Mouse (Mus musculus) megakaryocyte progenitor cell, adult 5-6 weeks (primary cell): Measurements from ENCODE around the gene Senp1. TPM values are rescaled to one million over a fixed set of nuclear protein-coding genes. Genes with fewer than 3 reads are reported as not detected.
A peak's percentile ranks its signal among the peaks of the same experiment; 100 is the strongest.

Source experiments
- ATAC-seq: replicated peaks from 2 replicates; pipeline ENCODE4 v1.8.0; 2016; ENCODE audit warnings: mild to moderate bottlenecking, moderate TSS enrichment, inconsistent platforms; ENCODE audit not compliant: poor library complexity
- total RNA-seq, 2 experiments: library from RNA; stranded (forward) in 1 of 2; stranded (reverse) in 1 of 2; fragments of 157-497, 149-512 nt in 1 of 2; fragments of 200-1000 nt in 1 of 2; gene quantifications; 2 replicates each; pipeline versions ENCODE4 v1.2.3 to v1.2.4; 2015 to 2017

The Senp1 gene
- total RNA-seq, 2 experiments from 2014 or later, result 57.6 to 60.2 TPM

DNA sequence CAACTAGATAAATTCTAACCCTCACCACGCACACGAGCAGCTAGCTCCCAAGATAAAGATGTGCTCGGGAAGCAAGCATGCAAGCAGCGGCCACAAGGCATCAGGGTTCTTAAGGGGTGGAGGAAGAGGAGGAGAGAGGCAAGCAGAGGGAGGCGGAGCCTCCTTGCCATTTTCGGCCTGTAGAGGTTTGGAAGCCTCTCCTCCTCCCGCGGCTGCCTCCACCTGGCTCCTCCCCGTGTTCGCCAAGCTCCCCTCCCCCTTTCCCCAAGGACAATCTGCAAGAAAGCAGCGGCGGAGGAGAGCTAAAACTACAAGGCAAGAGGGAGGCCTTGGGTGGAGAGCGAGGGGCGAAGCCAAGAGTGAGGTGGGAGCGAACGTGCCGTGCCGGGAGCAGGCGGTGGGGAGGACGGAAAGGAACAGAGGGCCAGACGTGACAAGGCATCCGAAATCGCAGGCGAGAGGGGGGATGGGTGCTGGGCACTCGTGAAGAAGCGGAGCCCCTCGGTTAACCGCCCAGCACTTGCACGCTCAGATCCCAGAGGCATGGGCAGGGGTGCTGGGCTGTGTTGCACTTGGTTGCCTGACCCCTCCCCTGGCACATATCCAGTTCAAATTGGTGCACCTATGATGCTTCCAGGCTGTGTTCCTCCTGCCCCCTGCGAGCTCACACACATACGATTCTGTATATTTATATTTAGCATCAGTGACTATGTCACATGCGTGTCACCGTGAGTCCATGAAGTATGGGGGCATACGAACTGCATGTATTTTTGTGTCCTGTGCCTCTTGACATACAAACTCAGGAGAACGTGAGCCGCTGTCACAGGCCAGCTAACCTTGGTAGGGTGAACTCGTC, 15.0 kb upstream of the Senp1 start:
- ATAC-seq, result peak; percentile 91

DNA sequence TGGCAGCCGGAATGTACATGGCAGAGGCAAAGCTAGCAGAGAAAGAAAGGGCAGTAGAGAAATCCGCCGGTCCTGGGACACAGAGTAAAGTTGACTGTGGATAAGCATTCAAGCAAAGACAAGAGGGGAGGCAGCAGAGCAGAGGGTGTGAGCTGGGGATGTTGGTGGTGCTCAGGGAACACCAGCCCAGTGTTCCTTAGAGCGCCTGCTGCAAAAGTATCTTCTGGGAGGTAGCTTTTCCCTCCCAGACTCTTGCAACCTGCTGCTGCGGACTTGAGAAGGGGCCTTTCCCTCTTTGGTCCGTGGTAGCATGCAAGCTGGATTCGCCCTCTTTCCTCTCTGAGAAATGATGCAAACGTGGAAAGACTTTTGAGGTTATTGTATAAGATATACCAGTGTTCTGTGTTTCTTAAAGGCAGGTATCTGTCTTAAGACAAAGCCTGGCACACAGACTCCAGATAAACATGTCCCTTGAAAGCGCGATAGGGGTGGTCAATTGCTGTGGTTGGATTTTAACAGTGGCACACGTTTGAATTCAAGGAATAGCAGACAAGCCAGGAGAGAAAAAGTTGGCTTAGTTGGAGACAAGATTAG, 14.3 kb upstream of the Senp1 start:
- ATAC-seq, result peak; percentile 26

DNA sequence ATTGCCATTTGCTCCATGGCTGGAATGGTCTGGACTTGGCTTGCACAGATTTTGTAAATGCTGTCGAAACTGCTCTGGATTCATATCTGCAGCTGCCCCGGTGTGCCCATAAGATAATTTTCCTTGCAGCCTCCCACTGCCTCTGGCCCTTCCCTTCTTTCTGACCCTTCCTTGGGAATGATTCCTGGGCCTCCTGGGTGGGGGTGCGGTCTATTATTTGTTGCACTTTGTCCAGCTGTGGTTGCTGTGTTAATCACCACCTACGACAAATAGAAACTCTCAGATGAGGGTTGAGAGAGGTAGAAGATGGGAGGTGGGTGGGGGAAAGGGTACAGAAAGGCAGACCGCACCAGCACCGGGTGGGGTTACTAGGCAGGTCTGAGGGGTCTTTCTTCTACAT, 13.7 kb upstream of the Senp1 start:
- ATAC-seq, result no peak

DNA sequence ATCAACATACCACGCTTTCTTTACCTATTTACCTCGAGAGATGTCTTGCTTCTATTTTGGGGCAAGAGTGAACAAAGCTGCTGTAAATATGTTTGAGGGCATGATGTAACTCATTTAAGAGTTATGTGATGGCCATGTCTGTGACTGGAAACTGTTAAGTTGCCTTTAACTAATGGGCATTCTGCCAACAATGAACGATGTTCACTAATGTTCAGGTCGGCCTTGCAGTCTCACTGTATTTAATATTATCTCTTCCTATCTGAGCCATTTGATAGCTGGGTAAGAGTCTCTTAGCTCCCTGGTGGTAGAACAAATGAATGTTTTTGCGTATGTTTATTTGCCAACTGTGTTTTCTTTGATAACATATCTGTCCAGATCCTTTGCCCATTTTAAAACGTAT, 13.0 kb upstream of the Senp1 start:
- ATAC-seq, result peak; percentile 15

DNA sequence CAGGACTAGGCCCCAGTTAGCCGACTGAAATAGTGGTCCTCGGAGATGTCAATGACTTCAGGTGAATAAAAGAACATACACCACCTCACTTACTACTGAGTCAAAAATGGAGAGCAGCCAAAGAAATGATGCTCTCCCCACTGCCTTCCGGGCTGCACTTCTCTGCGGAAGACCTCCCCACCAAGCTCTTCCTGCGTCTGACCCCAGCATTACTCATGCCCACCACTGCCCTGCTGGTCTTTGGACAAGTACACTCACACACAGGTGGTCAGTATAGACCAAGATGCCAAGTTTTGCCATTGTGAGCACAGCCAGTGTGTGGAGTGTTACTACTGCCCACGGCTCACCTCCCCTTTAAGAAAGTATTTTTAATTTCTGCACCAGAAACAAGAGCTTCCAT, 8.9 kb upstream of the Senp1 start:
- ATAC-seq, result no peak

DNA sequence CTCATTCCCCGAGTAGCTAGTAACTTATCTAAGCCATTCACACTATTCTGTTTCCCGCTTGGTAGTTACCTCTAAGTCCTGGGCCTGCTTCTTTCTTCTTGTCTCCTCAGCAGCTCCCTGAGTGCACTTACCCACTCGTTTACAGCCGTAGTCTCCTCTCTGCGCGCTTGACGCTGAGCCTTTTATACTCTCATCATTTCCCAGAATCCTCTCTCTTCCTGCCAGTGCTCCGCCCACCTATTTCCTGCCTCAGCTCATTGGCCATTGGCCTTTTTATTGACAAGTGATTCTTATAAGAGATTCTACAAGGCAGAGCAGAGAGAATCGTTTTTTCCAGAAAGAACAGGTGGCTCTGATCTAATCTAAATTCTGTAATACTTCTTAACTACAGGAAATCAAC, 5.0 kb upstream of the Senp1 start:
- ATAC-seq, result no peak

DNA sequence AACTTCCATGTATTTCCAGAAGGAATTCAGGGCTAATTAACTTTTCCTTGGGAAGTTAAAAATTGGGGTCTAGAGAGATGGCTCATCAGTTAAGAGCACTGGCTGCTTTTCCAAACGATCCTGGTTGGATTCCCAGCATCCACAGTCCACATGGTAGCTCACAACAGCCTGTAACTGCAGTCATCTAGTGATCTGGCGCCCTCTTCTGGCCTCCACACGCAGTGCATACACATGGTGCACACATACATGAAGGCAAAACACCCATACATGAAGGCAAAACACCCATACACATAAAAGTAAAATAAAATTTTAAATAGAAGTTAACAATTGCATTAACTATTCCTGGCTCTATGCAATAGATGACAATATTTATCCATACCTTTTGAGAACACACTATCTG, 3.4 kb upstream of the Senp1 start:
- no peak for ATAC-seq

DNA sequence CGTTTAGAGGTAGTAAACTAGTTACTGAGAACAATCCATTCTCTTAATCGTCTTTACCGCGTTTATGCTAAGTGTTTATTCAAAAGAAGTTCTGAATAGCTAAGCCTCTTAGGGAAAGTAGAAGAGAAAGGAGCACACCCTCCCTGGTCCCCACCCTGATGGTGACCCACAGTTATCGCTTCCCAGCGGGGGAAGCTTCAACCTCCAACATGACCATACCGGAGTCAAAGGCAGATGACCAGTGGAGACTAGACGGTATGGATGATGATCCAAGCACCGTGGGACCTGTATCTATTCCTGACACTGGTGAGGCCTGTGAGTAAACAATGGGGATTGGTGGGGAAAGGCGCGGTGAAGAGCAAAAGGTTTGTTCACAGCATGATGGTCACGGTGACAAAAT, 1.4 kb upstream of the Senp1 start:
- ATAC-seq, result no peak

DNA sequence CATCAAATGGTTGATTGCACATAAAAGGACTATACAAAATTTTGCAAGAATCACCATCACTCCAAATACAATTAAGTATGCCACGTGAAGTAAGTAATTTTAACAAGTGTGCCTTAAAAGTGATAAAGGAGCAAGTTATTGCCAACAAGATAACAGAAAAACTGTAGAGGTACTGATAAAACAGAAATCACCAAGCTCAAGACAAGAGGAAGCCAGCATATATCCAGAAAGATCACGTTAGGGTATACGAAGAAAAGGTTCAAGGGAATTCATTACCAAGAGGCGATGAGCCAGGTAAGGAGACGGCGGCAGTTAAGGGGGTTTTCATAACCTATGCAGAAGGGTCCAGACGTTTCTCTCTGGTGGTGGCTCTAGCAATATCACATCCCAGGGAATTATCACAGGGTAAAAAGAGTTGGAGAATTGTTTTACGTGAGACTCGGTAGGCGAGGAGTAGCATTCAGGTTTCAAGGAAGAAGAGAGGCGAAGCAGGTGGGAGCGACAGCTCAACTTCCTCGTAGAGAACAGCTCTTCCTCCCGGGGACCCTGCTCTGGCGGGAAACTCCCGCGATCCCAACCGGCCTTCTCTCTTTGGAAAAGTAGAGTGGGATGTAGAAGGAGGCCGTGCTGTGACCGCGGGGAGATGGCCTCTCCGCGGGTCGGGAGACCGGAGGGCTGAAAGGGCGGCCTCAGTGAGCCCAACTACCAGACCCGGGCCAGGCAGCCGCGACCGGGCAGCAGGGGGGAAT, 998 bp downstream of the Senp1 start, which contains the start of gene Pfkm:
Gene Pfkm, plus strand, starts transcription at position 218 of the 749 bp plus-strand sequence.
- ATAC-seq, result 0 out of 2 replicates have a peak, but pooled peaks have one; percentile 4

DNA sequence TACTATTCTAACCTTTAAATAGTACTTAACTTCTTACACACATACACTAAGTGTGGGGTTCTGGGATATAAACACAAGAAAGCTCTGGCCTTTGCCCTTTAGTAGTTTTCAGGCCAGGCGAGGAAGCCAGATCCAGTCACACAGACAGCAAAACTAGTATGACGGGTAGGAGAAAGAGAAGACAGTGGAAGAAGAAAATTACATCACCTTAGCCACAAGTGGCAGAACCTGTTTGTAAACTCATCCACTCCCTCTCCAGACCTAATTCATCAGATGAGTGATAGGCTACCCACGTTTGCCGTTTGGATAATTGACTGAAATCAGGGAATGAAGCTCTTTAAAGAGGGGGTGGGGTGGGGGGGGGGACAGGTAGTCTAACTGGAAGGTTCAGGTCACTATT, 1.7 kb downstream of the Senp1 start:
- ATAC-seq, result no peak

DNA sequence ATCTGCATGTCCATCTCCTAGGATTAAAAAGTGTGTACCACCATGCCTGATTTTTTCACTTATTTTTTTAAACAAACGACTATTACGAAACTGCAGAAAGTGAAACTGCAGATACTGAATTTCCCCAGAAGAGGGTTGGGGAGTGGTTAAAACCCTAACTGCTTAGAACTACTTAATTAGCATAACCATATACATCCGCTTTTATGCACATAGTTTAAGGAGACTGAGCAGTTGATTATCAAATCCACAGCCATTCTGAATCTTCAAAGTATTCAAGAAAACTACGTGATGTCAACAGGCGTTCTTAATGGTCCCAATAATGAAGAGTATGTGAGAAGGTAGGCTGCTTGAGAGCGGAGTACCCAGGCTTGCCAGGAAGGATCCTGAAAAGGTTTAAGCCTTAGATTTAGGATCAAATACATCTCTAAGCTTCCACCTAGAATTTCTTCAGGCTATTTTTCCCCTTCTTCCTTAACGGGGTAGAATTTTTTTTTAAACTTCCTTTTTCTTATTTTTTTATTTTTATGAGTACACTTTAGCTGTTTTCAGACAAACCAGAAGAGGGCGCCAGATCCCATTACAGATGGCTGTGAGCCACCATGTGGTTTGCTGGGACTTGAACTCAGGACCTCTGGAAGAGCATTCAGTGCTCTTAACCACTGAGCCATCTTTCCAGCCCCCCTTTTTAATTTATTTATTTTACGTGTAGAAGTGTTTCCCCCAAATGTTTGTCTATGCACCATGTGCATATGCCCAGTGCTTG, 3.9 kb downstream of the Senp1 start:
- peak; percentile 47 for ATAC-seq

DNA sequence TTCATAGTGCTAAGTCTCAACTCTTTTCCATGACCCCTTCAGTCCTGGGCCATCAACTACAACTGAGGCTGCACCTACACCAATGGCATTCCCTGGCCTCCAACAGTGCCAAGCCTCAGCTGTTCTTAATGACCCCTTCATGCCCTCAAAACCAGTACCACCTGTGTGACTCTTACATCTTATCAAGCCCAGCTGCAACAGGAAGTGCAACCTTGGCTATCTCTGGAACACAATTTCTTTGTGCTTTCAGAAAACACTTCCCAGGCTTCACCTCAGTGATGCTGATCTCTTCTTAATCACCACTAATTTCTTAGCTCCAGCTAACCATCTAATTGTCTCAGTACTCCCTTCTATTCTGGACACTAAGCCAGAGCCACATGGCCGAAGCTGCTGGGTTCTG, 4.7 kb downstream of the Senp1 start:
- no peak for ATAC-seq

DNA sequence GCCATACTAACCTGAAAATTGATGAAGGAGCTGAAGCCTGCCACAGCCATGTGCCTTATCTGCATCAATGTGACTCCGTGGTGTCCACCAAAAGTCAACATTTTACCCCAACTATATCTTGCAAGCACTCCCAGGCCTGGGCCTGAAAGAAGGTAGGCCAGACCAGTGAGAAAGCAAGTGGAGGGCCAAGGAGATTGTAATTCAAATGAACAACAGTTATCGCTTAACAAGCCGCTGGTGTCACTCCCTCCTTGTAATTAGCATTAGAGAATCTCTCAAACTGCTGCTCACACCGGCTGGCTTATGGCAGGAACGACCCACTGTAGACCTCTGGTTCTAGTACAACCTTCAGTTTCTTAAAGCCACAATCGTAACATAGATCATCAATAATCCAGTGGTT, 16.6 kb downstream of the Senp1 start:
- no peak for ATAC-seq

DNA sequence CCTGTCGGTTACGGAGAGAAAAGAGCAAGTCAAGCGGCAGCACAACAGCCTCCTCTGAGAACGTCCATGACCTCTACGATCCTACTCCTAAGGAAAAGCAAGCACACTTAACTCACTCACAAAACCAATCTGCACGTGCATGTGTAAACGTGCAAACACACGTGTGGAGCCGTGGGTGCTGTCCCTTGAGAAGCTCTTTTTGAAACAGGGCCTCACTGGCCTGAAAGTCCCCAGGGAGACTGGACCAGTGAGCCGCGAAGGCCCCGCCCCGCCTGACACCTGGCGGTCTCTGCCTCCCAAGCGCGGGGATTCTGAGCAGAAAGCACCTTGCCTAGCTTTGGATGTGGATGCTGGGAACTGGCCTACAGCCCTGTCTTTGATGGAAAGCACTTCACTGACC, 18.5 kb downstream of the Senp1 start:
- no peak for ATAC-seq

DNA sequence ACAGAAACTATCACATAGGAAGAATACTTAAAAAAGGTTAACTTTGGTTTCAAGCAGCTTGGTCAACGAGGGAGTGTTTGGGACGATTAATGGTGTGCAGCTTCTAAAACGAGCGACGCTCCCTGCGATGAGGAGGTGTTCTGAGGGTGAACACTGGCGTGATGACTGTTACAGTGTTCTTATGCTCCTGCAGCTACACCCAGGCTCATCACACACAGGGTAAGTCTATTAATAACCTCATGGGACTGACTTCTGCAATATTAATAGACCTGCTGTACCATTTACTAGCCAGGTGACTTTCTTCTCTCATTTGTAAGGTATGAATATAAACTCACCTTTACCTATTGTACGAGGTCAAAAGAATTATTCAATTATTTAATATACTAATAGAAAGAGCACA, 19.0 kb downstream of the Senp1 start:
- no peak for ATAC-seq

DNA sequence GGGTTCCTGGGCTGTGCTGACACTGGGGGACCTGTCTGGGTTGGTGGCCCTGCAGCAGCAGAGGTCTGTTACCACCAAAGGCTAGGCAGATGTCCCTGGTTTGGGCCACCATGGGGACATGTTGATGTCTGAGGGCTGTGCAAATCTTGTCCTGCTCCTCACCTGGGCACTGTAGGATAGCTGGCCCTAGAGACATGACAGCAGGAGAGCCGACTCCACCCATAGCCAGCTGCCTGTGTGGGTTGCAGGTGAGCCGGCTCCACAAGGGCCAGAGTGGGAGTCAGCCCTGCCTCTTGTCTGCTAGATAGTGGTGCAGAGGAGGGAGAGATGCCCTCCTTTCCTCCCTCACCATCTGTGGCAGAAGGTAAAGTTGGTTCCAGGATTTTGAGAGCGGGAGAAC, 23.2 kb downstream of the Senp1 start:
- ATAC-seq, result no peak

DNA sequence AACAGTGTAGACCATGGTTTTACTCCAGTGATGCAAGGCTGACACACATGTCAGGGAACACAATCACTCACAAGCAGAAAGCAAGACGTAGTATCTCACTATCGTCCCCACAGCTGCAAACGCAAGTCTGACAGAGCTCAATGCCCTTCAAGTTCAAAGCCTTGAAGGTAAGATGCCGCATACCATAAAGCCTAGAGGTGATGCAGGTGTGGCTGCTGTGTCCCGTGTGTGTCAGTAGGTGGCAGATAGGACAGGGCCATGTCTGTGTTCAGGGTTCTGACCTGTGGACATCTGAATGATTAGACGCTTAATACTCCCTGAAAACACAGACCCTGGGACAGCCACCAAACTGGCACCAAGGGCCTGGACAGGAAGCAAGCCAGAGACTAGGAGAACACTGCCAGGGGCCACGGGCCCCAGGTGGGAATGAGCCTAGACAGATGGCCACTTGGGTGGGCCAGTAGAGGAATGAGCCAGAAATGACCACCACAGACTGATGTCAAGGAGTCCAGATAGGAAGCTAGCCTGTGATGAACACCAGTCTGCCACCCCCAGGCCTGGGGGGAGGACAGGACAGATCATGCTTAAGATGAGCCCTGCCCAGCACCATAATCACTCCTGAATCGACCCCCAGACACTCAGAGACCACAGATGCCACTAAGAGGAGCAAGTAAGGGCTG, 23.8 kb downstream of the Senp1 start:
- no peak for ATAC-seq

DNA sequence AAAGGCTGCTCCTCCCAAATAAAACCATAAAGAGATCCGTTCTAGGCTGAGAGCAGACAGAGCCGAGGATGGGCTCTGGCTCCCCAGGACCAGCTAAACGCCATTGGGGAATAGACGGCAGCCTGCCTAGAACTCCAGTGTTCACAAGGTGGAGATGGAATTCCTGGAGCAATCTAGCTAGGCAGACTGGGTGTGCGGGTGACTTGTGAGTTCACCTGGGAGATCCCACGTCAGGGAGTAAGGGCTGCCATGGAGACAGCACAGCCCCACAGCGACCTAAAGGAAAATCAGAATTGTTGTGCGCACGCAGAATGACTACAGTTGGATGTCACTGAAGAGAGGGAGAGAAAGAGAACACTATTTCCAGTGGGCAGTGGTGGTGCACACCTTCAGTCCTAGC, 25.0 kb downstream of the Senp1 start:
- no peak for ATAC-seq

DNA sequence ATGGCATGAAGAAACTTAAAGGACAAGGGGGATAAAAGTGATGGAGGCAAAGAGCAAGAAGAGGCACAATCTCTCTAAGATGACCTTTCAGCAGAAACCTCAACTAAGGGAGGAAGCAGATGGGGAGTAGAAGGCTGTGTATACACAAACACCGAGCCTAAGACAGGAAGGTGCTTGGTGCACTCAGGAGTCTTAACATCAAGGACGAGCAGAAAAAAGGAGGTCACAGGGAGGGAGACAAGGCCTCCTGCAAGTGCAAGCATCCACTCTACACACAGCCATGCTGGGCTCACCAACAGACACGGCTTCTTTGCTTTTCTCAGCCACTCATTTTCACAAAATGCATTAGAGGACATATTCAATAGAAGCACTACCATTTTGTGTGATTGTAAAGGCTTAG, 26.1 kb downstream of the Senp1 start:
- no peak for ATAC-seq

DNA sequence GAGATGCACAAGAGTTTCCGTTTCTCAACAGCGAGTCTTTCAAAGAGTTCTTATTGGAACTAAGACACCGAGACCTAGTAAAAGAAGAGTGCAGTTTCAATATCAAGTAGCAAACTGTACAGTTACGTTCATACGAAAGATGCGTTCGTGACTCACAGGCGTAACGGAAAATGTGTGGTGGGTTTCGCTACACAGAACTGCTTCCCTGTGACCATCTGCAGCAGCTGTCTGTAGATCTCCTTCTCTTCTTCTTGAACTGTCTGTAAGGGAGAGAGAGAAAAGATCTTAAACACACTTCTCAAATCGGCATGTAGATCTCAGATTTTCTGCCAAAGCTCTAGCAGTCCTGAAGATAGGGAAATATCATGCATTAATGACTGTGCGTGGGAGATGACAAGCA, 26.9 kb downstream of the Senp1 start:
- no peak for ATAC-seq

DNA sequence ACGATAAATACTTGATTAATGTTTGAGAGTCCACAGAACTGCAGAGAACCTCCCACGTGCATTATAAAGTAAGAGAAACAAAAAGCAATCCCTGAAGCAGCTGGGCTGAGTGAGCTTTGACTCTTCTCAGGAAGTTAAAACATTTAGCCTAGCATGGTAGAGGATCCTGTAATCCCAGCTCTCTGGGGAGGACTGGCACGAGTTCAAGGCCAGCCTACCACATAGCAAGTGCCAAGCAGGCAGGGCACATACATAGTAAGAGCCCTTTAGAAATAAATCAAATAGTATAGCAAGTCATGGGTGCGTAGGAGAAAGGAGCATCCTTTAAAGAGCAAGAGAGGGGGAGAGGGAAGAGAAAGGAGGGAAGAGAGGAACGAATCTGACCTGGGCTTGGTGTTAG, 27.7 kb downstream of the Senp1 start:
- no peak for ATAC-seq
